Mouse (Mus musculus) bone marrow, adult 2 months (tissue): ENCODE data around the gene Abhd8. TPM values are rescaled to one million over a fixed set of nuclear protein-coding genes. Genes with fewer than 3 reads are reported as not detected.

Experiments used
- H3K27ac ChIP-seq: fragments of 200-500 bp; 2 replicates; pipeline ENCODE4 v1.5.1; 2012; ENCODE audit warnings: low read depth, mild to moderate bottlenecking, control low read depth, inconsistent platforms, low read length; ENCODE audit not compliant: control insufficient read depth, poor library complexity, insufficient read depth
- H3K4me1 ChIP-seq: fragments of 200-500 bp; 2 replicates; pipeline ENCODE4 v1.6.1; 2011; ENCODE audit warnings: low read length; ENCODE audit not compliant: control insufficient read depth, insufficient read depth
- H3K4me3 ChIP-seq: fragments of 200-500 bp; replicated peaks from 2 replicates; pipeline ENCODE3; 2011; ENCODE audit warnings: mild to moderate bottlenecking, low read depth, low read length, control low read depth; ENCODE audit not compliant: control insufficient read depth
- CTCF ChIP-seq: fragments of 200-500 bp; IDR thresholded peaks from 2 replicates; pipeline ENCODE4 v1.5.1; 2011; ENCODE audit warnings: low read length, control low read depth; ENCODE audit not compliant: control insufficient read depth, insufficient read depth
- POLR2A ChIP-seq: fragments of 200-500 bp; IDR thresholded peaks from 2 replicates; pipeline ENCODE4 v1.6.1; 2011; ENCODE audit warnings: low read depth, mild to moderate bottlenecking, control low read depth, low read length, borderline replicate concordance; ENCODE audit not compliant: control insufficient read depth
- WGBS: fragments of 180-500 bp; shearing (Covaris S2); methylation state at CpG from one replicate; pipeline ENCODE4 v1.1.7; 2018; 5-methylcytosine and 5-hydroxymethylcytosine counted together
- polyA plus RNA-seq: library from polyadenylated mRNA; stranded (reverse); fragments of >200 nt; gene quantifications from 2 replicates; pipeline ENCODE4 v1.2.4, GENCODE M21; 2011; ENCODE audit warnings: low replicate concordance; ENCODE audit not compliant: missing spikeins, insufficient read depth, insufficient read length

Gene Abhd8
- polyA plus RNA-seq, 1 experiment: 9.1 TPM

DNA sequence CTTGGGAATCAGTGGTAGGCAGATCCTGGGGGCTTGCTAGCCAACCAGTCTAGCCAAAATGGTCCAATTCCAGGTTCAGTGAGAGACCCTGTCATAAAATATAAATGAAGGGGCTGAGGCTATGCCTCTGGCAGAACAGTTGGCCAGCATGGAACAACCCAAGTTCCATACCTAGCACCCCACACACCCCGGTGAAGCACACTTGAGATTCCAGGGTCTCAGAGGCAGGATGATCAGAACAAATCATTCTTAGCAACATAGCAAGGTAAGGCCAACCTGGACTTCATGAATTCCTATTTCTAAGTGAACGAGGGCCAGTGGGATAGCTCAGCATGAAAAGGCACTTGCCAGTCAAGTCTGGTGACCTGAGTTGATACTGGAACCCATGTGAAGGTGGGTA is 3.7 kb upstream of the Abhd8 start:
- WGBS: 93% methylated on average over 2 of the region's 2 CpGs
- Histone ChIP-seq H3K4me1 (peaks cover 2% of the 10 kb centered on the region; the same call in 1 of the 2 replicates), H3K27ac (no peak overlapping the region), H3K4me3 (no peak overlapping the region)
- TF ChIP-seq POLR2A (no peak), CTCF (no peak)

DNA sequence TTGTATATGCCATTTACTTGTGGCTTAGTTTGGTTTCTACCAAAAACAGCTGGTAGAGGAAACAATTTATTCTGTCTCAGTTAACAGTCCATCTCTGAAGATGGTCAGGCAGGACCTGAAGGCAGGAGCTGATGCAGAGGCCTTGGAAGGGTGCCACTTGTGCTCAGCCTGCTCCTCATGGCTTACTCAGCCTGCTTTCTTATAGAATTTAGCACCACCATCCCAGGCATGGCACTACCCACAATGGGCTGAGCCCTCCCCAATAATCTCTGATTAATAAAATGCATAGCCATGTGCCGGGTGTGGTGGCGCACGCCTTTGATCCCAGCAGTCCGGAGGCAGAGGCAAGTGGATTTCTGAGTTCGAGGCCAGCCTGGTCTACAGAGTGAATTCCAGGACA is 2.7 kb upstream of the Abhd8 start:
- WGBS: 95% methylated on average over 5 of the region's 5 CpGs
- Histone ChIP-seq H3K4me3 (no peak overlapping the region), H3K4me1 (peaks cover 2% of the 10 kb centered on the region; the same call in 1 of the 2 replicates)

DNA sequence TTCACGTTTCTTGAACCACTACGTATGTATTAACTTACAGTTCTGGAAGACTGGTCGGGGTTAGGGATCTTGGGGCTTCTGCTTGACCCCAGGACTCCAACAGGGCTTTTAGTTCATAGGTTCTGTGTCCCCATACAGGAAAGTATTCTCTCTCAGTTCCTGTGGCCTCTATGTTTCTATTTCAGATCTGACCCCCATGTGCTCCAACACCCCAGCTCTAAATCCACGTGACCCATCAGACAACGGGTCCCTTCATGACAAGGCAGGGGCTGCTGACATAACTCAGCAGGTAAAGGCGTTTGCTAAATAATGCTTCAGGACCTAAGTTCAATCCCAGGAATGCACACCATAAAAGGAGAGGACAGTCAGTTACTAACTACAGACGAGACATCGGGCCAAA is 2.3 kb upstream of the Abhd8 start:
- 79% methylated on average over 8 of the region's 8 CpGs for WGBS
- TF ChIP-seq POLR2A: no peak
- TF ChIP-seq CTCF: no peak
- Histone ChIP-seq H3K27ac (no peak overlapping the region), H3K4me1 (peaks cover 2% of the 10 kb centered on the region; the same call in 1 of the 2 replicates), H3K4me3 (no peak overlapping the region)

More for the DNA sequence above, 2.7 kb upstream of the Abhd8 start:
- no peak overlapping the region for H3K27ac ChIP-seq
- TF ChIP-seq POLR2A: no peak
- TF ChIP-seq CTCF: no peak

DNA sequence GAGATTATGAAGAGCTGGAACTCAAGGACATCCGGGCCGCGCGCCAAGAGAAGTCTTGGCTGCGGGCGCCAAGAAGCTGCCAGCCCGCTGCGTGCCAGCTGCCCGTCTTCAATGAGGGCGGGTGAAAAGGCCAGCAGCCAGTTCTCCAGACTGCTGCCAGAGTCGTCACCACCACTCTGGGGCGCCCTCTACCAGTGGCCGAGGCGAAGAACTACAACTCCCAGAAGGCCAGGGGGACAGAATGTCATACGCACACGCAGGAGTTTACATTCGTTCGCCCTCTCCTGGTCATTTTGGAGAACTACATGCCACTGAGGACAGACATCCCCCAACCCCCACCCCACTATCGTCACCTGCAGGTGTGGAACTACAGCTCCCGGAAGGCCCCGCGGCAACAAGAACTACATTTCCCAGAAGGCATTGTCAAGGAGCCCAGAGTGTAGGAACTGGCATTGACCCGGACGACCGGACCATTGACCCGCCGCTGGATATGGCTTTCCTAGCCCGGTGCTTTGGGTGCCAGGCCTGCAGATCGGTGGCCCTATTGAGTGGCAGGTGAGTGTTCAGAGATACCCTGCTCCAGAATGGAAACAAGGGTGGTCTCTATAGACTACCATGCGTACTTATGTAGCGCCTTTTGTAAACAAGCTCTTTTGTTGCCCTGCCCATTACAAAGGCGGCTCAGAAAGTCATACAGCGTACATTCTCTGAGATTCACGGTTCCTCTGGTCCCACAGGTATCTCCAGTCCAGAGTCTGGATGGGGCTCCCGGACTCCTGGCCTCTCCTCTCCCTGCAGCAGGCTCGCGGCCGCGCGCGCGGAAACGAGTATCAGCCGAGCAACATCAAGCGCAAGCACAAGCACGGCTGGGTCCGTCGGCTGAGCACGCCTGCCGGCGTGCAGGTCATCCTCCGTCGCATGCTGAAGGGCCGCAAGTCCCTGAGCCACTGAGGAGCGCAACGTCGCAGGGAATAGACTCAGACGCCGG is 1.4 kb upstream of the Abhd8 start, which contains the start of gene Mrpl34:
TSS of gene Mrpl34 (plus strand) at position 447 of the 988 bp plus-strand sequence.
- H3K4me3 ChIP-seq: peak within 1 kb of the TSS; percentile 83
- TF ChIP-seq POLR2A (peak; percentile 45; the same call in 1 of the 2 replicates), CTCF (peak; percentile 93)
- peaks cover 2% of the 10 kb centered on the region; the same call in 1 of the 2 replicates for H3K4me1 ChIP-seq
- H3K27ac ChIP-seq: peak within 1 kb of the TSS; percentile 45
- WGBS: under 1% methylated on average over 59 of the region's 59 CpGs

DNA sequence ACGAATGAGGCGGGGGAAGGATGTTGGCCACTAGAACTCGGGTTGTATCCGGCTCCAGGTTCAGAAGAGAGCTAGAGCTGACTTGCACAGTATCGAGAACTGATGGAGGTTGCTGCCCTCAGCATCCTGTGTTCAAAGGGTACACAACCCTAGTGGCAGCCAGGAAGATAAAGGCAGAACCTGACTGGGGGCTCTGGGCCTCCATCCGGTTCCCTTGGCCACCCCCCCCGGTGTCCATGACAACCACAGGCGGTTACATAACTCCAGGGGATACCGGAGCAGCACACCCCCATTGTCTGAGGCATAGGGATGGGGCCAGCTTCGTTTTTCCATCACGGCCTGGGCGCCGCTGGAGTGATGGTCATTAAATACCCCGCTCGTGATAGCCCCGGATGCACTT is 669 bp downstream of the Abhd8 start:
- WGBS: 3% methylated on average over 16 of the region's 16 CpGs
- TF ChIP-seq CTCF (no peak), POLR2A (no peak)
- peaks cover 2% of the 10 kb centered on the region; the same call in 1 of the 2 replicates for H3K4me1 ChIP-seq
- H3K27ac ChIP-seq: peak overlapping the region; percentile 28; the same call in 1 of the 2 replicates
- peak overlapping the region; percentile 83 for H3K4me3 ChIP-seq

DNA sequence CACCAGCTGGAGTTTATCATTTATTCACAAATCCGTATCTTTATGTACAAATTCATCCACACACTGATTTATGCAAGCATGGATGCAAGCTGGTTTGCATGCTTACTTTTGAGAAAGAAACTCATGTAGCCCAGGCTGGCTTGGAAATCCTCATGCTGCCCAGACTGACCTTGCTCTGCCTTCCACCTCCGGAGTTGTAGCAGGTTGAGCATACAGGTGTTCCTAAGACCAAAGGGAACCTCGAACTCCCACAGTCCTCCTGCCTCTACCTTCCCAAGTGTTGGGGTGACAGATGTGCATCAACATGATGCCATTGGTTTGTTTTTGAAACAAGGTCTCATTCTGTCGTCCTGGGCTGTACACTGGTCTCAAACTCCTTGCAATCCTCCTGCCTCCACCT is 1.3 kb downstream of the Abhd8 start:
- peaks cover 2% of the 10 kb centered on the region; the same call in 1 of the 2 replicates for H3K4me1 ChIP-seq
- no peak overlapping the region for H3K4me3 ChIP-seq
- H3K27ac ChIP-seq: no peak overlapping the region
- WGBS: 65% methylated on average over 4 of the region's 4 CpGs
- no peak for TF ChIP-seq CTCF
- TF ChIP-seq POLR2A: no peak

DNA sequence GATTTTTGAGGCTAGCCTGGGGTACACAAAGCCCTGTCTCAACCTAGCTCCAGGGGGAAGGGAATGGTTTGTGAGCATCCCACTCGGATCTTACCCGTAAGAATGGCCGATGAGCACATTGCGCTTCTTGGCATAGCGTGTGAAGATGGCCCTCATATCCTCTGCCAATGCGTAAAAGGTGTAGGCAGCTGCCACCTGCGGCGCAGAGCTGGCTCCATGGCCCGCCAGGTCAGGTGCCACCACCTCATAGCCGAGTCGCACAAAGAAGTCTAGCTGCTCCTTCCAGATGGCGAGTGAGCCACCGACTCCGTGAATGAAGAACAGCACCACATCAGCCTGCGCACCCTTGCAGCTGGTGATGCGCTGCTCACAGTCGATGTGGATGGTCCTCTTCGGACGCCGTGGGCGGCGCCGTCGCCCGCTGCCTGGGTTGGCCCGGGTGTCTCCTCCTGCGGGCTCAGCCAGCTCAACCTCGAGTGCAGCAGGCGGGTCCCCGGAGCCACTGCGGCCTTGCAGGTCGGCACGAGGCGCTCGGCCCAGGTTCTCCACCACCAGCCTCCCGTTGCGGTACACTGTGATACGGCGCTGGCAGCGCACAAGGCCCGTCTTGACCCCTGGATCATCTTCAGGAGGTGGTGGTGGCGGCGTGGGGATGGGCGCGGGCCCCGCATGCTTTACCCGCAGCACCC is 2.2 kb downstream of the Abhd8 start:
- Histone ChIP-seq H3K4me3 (no peak overlapping the region), H3K27ac (no peak overlapping the region), H3K4me1 (peaks cover 2% of the 10 kb centered on the region; the same call in 1 of the 2 replicates)
- 92% methylated on average over 47 of the region's 47 CpGs for WGBS
- TF ChIP-seq CTCF: no peak

DNA sequence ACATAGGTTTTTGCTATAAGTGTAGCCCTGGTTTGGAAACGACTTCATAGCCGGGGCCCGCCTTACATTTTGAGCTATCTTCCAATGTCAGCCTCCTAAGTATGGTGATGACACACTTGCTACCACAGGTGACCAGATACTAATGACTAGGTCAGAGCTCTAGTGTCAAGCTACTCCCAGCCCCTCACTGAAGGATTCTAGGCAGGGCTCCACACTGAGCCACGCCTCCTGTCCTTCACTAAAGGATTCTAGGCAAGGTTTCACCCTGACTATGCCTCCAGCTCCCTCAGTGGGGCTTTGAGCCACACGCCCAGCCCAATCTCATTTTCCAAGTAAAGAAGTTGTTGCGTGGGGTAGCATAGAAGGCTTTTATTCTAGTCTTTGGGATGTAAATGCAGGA is 2.7 kb downstream of the Abhd8 start:
- Histone ChIP-seq H3K27ac (no peak overlapping the region), H3K4me1 (peaks cover 2% of the 10 kb centered on the region; the same call in 1 of the 2 replicates), H3K4me3 (no peak overlapping the region)
- WGBS: 90% methylated on average over 6 of the region's 6 CpGs
- TF ChIP-seq CTCF: no peak
- TF ChIP-seq POLR2A: no peak
